Mouse (Mus musculus) brain, embryonic 18.5 days (tissue): ENCODE data around the gene Pla2g6.

Experiments used
- DNase-seq: peaks from one replicate; pipeline ENCODE4 v3.0.0-alpha.2; 2012; ENCODE audit warnings: low read depth, low spot score

The Pla2g6 gene

GRCm38 (mm10) chr15:79277728-79278127 lies 50.5 kb downstream of the Pla2g6 start:
- DNase-seq: no peak

- no peak for DNase-seq
Measured at GRCm38 (mm10) chr15:79273020-79273419, 55.2 kb downstream of the Pla2g6 start.

- DNase-seq: no peak
Measured at GRCm38 (mm10) chr15:79271124-79271746, 57.0 kb downstream of the Pla2g6 start.

DNA sequence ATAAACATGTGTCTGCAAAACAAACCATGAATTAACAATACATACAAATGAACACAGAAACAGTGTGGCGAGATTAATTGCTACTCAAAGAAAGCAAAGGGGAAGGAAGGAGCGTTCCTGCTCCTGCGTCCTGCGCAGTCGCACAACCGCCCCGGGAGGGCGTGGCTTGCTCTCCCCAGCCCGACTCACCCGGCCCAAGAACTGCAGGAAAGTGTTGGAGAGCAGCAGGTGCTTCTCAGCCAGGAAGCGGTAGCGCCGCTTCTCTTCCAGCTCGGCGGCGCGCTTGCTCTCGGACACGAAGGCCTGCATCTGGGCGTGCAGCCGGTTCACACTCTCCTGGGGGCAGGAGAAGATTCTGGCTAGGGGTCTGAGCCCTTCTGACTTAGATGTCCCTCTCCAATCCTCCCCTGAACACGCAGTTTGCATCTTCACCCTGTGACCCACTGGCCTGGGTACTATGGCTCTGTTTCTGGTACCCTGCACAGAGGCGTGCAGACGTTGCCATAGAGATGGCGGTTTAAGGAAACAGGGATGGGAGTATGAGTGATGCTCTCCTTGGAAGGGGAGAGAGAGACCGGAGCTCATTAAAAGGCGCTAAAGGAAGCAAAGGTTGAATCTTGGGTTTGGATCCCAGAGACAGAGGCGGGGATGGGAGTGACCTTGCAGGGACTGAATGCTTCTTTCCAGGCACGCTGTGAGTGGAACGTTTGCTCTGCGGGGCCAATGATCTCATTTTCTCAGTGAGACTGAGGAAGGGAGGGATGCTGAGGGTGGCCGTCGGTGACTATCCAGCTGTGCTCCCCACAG lies 57.7 kb downstream of the Pla2g6 start:
- DNase-seq: no peak

DNA sequence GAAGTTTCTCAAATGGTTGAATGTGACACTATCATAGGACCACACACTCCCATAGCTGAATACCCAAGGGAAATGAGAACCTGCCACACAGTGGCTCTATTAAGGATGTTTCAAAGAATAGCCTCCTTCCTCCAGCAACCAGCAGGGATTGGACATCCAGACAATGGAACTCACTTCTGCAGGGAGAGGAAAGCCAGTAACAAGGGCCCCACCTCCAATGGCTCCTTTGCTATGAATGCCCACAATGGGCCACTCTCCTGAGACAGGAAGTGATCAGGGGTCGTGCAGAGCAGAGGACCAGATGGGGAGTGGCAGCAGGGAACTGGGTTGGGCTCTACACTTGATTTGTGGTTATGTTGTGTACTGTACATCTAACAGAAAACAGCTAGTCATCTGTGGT lies 59.7 kb downstream of the Pla2g6 start:
- DNase-seq: no peak

GRCm38 (mm10) chr15:79265384-79265783 lies 62.8 kb downstream of the Pla2g6 start:
- DNase-seq: no peak

DNA sequence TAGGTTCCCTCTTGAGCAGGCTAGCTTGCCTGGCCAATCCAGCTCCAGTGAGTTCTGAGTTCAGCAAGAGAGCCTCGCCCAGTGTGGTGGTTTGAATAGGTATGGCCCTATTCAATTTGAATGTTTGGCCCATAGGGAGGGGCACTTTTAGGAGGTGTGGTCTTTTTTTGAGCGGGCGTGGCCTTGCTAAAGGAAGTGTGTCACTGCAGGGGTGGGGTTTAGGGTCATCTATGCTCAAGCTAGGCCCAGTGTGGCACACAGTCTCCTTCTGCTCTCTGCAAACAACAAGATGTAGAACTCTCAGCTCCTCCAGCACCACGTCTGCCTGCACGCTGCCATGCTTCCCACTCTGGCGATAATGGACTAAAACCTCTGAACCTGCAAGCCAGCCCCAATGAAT lies 64.5 kb downstream of the Pla2g6 start:
- DNase-seq: no peak

DNA sequence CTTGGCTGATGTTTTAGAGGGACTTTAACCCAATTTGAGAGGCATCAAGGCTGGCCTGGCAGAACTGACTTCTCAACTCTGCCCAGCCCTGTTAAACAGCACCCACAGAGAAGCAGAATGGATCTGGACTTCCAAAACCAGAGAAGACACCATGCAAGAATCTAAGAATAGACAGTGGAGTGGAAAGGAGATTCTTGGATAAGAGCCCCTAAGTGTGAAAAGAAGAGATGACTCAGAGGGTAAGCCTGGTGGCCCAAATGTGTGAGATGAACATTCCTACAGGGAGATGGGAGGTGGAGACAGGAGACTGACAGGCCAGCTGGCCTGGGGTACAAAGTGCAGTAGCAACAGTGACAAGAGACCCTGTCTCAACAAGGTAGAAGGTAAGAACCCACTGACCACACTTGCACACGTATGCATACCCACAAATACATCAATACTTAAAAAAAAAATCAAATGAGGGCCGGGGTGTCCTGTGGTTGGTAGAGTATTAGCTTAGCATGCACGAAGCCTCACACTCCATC lies 65.3 kb downstream of the Pla2g6 start:
- no peak for DNase-seq

DNA sequence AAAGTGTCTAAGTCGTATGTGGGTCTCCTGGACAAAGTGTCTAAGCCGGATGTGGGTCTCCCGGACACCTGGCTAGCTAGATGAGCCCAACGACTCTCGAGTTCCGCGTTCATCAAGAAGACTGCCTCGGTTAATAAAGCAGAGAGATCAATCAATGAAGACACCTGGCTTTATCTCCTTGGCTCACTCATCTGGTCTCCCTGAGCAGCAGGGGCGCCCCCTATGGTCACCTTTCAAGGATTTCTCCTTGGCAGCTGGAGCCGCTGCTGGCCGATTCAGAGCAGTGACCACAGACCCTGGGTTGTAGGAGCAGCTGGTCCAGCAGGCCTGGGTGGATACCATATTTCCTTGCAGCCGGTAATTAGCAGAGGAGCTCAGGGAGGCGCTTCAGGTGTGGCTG lies 65.8 kb downstream of the Pla2g6 start:
- DNase-seq: no peak

DNA sequence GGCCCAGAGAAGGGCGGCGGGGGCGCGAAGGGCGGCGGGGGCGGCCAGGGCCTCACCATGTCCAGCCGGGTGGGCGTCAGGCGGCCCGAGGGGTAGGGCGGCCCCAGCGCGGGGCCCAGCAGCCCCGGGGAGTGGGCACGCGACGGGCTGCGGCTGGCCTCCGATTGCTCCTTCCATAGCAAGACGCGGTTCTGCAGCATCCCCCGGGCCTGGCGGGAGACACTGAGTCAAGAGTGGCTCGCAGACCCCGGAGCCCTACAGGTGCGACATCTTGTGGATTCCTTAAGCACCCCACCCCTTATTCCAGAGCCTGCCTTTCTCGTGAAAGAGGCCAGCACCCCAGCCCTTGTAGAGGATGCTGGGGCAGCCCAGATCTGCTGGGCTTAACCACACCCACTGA lies 66.4 kb downstream of the Pla2g6 start:
- DNase-seq: no peak

GRCm38 (mm10) chr15:79261095-79261725 lies 67.0 kb downstream of the Pla2g6 start:
- DNase-seq: no peak

- no peak for DNase-seq
Measured at GRCm38 (mm10) chr15:79258521-79258920, 69.7 kb downstream of the Pla2g6 start.

DNA sequence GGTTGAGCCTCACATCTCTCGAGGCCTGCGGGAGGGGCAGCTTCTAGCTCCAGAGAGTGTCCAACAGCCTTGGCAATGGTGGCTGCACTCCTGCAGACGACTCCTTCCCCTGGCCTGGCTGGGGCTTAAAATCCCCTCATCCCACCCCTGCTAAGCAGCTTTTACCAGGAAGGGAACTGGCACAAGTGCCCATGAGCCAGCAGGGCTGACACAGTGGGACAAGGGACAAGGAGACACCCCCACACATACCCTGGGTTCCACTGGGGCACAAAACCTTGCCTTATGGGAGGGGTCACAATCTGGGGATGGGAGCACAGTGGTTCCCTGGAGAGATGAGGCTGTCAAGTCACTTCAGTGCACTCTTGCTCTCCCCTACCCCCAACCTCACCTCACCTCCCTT lies 73.5 kb downstream of the Pla2g6 start, which contains the start of gene Slc16a8:
Slc16a8 (minus strand) TSS at position 101 of the 400 bp plus-strand sequence.
- DNase-seq: no peak

- DNase-seq: no peak
Measured at GRCm38 (mm10) chr15:79252580-79252979, 75.6 kb downstream of the Pla2g6 start.

GRCm38 (mm10) chr15:79251781-79252491 lies 76.3 kb downstream of the Pla2g6 start:
- no peak for DNase-seq

GRCm38 (mm10) chr15:79251168-79251567 lies 77.0 kb downstream of the Pla2g6 start:
- no peak for DNase-seq

GRCm38 (mm10) chr15:79250236-79250635 lies 78.0 kb downstream of the Pla2g6 start:
- DNase-seq: no peak

DNA sequence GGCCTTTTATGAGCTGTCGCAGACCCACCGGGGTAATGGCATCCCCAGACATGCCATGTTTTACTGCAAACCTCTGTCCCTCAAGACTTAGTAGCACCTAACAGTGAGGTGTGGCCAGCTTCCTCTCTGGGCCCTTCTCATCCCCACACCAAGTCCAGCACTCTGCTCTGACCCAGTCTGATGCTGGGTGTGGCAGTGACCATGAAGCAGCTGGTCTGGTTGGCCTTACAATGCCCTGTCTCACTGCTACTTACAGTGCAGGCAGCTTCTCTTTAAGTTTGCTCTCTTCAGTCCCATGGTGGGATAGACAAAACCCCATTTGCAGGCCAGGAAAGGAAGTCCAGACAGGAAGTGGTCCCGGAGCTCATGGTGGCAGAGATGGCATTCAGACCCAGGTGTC lies 82.9 kb downstream of the Pla2g6 start:
- no peak for DNase-seq

DNA sequence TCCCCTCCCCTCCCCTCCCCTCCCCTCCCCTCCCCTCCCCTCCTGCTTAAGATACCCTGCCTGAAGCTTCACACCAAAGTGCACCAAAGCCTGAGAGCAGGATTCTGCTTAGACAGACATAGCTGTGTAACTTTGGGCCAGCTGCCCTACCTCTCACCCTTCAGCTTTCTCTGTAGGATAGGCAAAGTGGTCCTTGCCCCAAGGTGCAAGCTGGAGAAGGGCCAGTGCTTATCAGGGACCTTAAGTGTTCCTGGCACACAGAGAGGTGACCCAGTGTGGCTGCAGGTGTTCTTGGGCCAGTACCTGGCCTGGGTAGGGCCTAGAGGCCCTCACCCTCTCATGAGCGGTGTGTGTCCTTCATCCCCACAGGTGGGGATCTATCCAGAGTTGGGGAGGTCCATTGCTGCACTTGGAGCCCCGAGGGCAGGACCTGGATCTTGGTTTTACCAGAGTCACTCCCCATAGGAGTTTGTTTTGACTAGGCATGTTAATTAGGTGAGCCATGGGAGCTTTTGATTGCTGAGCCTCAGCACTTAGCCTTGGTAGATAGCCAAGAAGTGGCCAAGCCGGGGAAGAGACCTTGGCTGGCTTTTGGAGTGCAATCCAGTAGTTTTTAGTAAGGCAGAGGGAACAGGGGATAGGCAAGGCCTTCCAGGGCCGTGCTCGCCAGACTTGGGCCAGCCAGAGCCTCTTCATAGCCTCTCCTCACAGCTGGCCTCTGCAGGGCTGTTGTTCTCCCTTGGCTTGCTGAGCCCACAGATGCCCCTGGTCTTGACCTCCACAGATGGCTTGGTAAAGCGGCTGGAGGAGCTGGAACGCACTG lies 83.9 kb downstream of the Pla2g6 start:
- DNase-seq: no peak

DNA sequence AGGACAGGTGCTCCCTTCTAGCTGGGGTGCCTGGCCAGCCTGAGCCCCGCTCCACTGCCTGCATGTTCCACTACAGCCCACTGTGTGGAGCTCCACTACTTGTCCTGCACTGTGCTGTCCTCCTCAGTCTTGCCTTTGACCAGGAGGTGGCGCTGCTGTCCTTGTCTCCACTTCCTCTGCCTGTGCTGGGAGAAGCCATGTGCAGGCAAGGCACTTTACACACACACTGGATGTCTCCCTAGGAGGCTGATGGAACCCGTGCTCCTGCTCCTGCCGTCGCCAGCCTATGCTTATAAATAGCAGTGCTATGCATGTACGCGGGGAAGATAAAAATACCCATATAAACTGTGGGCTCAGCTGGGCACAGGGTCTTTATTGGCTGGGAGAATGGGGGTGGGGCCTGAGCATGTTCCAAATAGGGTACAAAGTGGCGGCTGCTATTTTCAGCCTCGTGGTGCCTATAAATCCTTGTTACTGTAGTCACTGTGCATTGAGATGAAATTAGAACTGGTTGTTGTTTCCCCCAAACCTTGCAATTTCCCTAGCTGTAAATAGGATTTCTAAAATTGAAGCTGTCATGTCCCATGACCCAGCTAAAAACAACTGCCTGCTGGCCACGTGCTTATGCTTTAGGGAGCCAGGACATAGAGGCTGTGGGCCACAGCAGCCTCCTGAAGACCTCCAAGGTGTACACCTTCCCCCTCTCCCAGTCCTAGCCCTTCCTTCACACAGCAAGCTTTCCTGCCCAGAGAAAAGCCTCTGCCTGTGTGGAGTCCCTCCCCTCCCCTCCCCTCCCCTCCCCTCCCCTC lies 84.8 kb downstream of the Pla2g6 start:
- DNase-seq: peak; percentile 93
